16 mouse cellular contexts compared by ENCODE assay signal in genomic region chr1:144926136-144926535, GRCm38 (mm10).
"Had no signal": no experiment of that assay in that cellular context is flagged by ENCODE, and none has a peak within 500 bp of the region (broad histone marks: within the 10 kb centered on the region; RNA-seq: fewer than 3 reads in every experiment).

No protein-coding gene starts in this region.

- H3K27ac ChIP-seq: left cerebral cortex, adult 2 months; liver, embryonic 13.5 days; midbrain, embryonic 15.5 days; neural tube, embryonic 13.5 days; stomach, postnatal 0 days had no signal

- H3K27me3 ChIP-seq: liver, embryonic 13.5 days; midbrain, embryonic 15.5 days; neural tube, embryonic 13.5 days had no signal

- H3K4me3 ChIP-seq: left cerebral cortex, adult 2 months; liver, embryonic 13.5 days; midbrain, embryonic 15.5 days; myocyte; neural tube, embryonic 13.5 days had no signal

- DNase-seq: kidney, adult 9 months; kidney, postnatal 14 days; kidney, postnatal 4 days; layer of hippocampus, postnatal 36 days; liver, embryonic 13.5 days; lung, adult 2 months; lung, postnatal 14 days; lung, postnatal 4 days; retina, postnatal 1 day; thymus, postnatal 25 days had no signal

- ATAC-seq: midbrain, embryonic 15.5 days had no signal

- H3K9ac ChIP-seq: liver, embryonic 13.5 days; midbrain, embryonic 15.5 days; neural tube, embryonic 13.5 days had no signal

- H3K4me2 ChIP-seq: liver, embryonic 13.5 days; midbrain, embryonic 11.5 days; midbrain, embryonic 15.5 days; neural tube, embryonic 13.5 days had no signal

- H3K4me1 ChIP-seq: liver, embryonic 13.5 days; midbrain, embryonic 15.5 days; neural tube, embryonic 13.5 days had no signal

- H3K9me3 ChIP-seq: liver, embryonic 13.5 days; midbrain, embryonic 15.5 days; neural tube, embryonic 13.5 days had no signal

- H3K36me3 ChIP-seq: liver, embryonic 13.5 days; midbrain, embryonic 15.5 days; neural tube, embryonic 13.5 days had no signal
